Mouse (Mus musculus) liver (tissue): ENCODE data around the gene Sult3a1.
"Not testable (repeated sequence)": the region's sequence is repeated elsewhere in the genome, so short reads cannot be mapped to it uniquely, and the experiment has no call there.

Experiments used
- DNase-seq: peaks from one replicate; pipeline ENCODE4 v3.0.0-alpha.2; 2020; ENCODE audit warnings: mixed read lengths

Gene Sult3a1

DNA sequence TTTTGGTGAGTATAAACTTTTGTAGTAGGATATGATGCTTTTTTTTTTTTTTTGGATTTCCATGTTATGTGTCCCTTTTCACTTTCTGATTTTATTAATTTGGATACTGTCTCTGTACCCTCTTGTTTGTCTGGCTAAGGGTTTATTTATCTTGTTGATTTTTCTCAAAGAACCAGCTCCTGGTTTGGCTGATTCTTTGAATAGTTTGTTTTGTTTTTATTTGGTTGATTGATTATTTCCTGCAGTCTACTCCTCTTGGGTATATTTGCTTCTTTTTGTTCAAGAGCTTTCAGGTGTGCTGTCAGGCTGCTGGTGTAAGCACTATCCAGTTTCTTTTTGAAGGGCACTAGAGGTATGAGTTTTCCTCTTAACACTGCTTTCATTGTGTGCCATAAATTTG lies at the start of gene Sult3a1:
Sult3a1 (plus strand) TSS at position 301 of the 400 bp plus-strand sequence.
- no peak for DNase-seq

DNA sequence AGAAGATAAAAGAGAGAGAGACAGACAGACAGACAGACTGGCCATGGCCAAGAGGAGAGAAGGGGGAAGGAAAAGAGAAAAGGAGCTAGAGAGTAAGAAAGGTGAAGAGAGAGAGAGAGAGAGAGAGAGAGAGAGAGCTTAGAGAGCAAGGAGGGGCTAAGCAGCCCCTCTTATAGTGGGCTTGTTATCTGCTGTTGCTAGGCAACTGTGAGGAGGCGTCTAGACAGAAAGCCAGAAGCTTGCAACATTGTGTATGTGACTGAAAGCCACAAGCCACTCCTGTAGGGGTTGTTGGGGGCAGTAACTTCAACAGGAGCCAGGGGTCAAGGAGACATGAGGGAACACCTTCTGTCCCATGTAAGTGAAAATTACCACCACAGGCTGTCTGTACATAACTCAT lies 45.7 kb upstream of the Sult3a1 start:
- no peak for DNase-seq

- no peak for DNase-seq
Observed at GRCm38 (mm10) chr10:33814266-33814665, 43.3 kb upstream of the Sult3a1 start.

DNA sequence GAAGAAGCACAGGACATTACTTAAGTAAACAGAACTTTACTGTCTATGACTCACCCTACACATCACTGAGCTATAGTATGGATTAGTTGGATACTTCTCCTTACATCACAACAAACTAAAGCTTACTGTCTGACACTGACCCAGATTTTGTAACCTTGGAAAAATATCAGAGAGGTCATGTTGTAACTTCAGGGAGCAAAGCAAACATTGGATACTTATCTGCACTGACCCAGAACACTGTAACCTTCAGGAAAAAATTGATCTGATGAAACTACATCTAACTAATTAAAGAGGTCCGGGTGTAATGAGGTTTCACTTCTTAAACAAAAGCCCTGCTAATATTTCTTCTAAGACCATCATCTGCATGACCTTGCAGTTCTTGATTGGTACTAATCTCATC lies 40.6 kb upstream of the Sult3a1 start:
- no peak for DNase-seq

DNA sequence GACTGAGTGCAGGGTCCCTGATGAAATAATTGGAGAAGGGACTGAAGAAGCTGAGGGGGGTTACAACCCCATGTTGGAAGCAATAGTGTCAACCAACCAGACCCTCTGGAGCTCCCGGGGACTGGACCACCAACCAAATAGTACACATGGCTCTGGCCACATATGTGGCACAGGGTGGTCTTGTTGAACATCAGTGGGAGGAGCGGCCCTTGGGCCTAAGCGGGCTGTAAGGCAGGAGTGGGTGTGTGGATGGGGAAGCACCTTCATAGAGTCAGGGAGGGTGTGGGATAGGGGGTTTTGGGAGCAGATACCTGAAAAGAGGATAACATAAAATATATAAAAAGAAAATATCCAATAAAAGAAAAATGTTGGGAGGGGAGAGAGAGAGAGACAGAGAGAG lies 36.6 kb upstream of the Sult3a1 start:
- DNase-seq = no peak

GRCm38 (mm10) chr10:33865994-33866393 lies 8.5 kb downstream of the Sult3a1 start:
- DNase-seq = no peak

- no peak for DNase-seq
Observed at GRCm38 (mm10) chr10:33870441-33870840, 12.9 kb downstream of the Sult3a1 start.

- no peak for DNase-seq
Observed at GRCm38 (mm10) chr10:33872672-33873398, 15.3 kb downstream of the Sult3a1 start.

- DNase-seq = not testable (repeated sequence)
Observed at GRCm38 (mm10) chr10:33882411-33882810, 24.9 kb downstream of the Sult3a1 start.

- DNase-seq = not testable (repeated sequence)
Observed at GRCm38 (mm10) chr10:33901520-33901919, 44.0 kb downstream of the Sult3a1 start.

DNA sequence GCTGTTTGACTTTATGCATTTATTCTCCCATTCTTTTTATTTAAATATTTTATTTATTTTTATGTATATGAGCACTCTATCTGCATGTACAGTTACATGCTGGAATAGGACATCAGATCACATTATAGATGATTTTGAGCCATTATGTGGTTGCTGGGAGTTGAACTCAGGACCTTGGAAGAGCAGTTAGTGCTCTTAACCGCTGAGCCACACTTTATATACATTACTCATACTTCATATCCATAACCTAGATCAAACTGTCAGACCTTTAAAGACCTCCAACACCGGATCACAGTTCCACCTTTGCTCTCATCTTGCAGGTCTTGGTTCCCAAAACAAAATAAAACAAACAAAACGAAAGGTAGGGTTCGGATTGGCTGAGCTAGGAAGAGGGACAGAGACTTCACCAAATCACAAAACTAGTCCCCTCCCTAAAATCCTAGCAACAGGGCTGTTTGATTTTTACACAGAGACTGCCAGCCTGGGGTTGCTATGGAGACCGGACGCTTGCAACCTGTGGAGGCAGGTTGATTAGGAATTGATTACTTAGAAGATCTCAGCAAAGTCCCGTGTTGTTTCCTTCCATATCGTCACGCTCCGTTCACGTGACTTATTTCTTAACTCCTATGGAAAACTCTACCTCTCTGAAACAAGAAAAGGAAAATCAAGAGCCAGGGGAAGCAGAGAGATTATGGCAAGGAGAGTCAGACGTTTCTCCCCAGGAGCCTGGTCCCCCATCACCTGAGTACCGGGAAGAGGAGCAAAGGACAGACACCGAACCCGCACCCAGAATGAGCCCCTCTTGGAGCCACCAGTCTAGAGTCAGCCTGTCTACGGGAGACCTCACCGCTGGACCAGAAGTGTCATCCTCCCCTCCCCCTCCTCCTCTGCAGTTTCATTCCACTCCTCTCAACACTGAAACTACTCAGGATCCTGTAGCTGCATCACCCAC lies 47.3 kb downstream of the Sult3a1 start, which contains the start of gene Rsph4a:
Rsph4a (plus strand) TSS at position 582 of the 952 bp plus-strand sequence.
- DNase-seq = peak; percentile 27

GRCm38 (mm10) chr10:33905489-33905888 lies 48.0 kb downstream of the Sult3a1 start:
- no peak for DNase-seq
